Mouse (Mus musculus): ENCODE measurements around the gene Serpina1b. TPM values are rescaled to one million over a fixed set of nuclear protein-coding genes. Genes with fewer than 3 reads are reported as not detected.

Gene Serpina1b
- polyA plus RNA-seq, 1 experiment from 2014 or later, result 465 TPM

Other genes with a start within 250 kb of the Serpina1b start
- gene Serpina10, start 198.9 kb downstream of the Serpina1b start, polyA plus RNA-seq (2015; fragmentation: Nextera tagmentation; extraction: Ambion mirVana), result 31.6 and 35.6 TPM in 2 replicates
- gene Serpina6, start 173.2 kb downstream of the Serpina1b start, polyA plus RNA-seq (2015; fragmentation: Nextera tagmentation; extraction: Ambion mirVana), result 1,289 and 1,494 TPM in 2 replicates
- 0.08 and 0.10 TPM in 2 replicates for gene Serpina16, start 154.2 kb downstream of the Serpina1b start, polyA plus RNA-seq (2015; fragmentation: Nextera tagmentation; extraction: Ambion mirVana)
- gene Serpina1f, start 134.8 kb downstream of the Serpina1b start, polyA plus RNA-seq (2015; fragmentation: Nextera tagmentation; extraction: Ambion mirVana), result 0.07 and 0.12 TPM in 2 replicates
- gene Serpina1d, start 56.8 kb downstream of the Serpina1b start, polyA plus RNA-seq (2015; fragmentation: Nextera tagmentation; extraction: Ambion mirVana), result 113 and 126 TPM in 2 replicates
- gene Serpina1a, start 33.2 kb upstream of the Serpina1b start, polyA plus RNA-seq (2015; fragmentation: Nextera tagmentation; extraction: Ambion mirVana), result 280 and 331 TPM in 2 replicates
- 90.8 and 93.1 TPM in 2 replicates for gene Serpina1c, start 74.5 kb upstream of the Serpina1b start, polyA plus RNA-seq (2015; fragmentation: Nextera tagmentation; extraction: Ambion mirVana)
- 82.4 and 89.4 TPM in 2 replicates for gene Serpina1e, start 128.6 kb upstream of the Serpina1b start, polyA plus RNA-seq (2015; fragmentation: Nextera tagmentation; extraction: Ambion mirVana)
- gene Serpina11, start 159.6 kb upstream of the Serpina1b start, polyA plus RNA-seq (2015; fragmentation: Nextera tagmentation; extraction: Ambion mirVana), result 5.0 and 5.4 TPM in 2 replicates
- not detected in 2 replicates for gene Serpina9, start 183.4 kb upstream of the Serpina1b start, polyA plus RNA-seq (2015; fragmentation: Nextera tagmentation; extraction: Ambion mirVana)
- 0.06 TPM in 1 of 2 replicates, not detected in the other for gene Serpina12, start 214.1 kb upstream of the Serpina1b start, polyA plus RNA-seq (2015; fragmentation: Nextera tagmentation; extraction: Ambion mirVana)